Comparison of ENCODE assay signal across 8 mouse cellular contexts in the genomic region with DNA sequence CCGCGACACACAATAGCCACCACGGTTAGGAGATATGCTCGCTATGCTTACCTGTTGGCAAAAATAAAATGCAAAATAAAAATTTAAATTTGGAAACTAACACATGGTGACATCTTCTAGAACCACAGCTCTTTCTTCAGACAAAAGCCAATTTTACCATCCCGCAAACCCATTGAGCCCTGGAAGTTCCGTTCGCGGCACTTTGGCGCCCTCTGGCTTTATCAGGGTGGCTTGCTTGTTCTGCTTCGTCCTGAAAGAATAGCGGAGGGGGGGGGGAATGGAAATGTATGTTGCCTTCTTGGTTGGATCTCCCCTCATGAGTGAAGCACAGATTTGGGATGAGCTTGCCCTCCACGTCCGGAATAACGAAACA. TPM values are rescaled to one million over a fixed set of nuclear protein-coding genes. Genes with fewer than 3 reads are reported as not detected.
DNase-seq lines count a peak whose midpoint lies in the region; ATAC-seq lines count a peak whose summit lies in the region.

No protein-coding gene starts in this region.

- peaks cover 42% of the 10 kb centered on the region for H3K4me1 ChIP-seq in forebrain, embryonic 13.5 days
- H3K4me1 ChIP-seq in liver, embryonic 16.5 days (ENCODE audit: control insufficient read depth, low read depth, low read length) = peaks cover 2% of the 10 kb centered on the region
- H3K4me1 ChIP-seq in neural tube, embryonic 13.5 days (replicated peaks) = peaks cover 43% of the 10 kb centered on the region

- H3K36me3 ChIP-seq in forebrain, embryonic 13.5 days (ENCODE audit: poor library complexity, severe bottlenecking) = no peaks in the 10 kb centered on the region
- H3K36me3 ChIP-seq in liver, embryonic 16.5 days (ENCODE audit: control insufficient read depth, insufficient read depth) = no peaks in the 10 kb centered on the region
- peaks cover under 1% of the 10 kb centered on the region; the same call in 1 of the 2 replicates for H3K36me3 ChIP-seq in neural tube, embryonic 13.5 days

- no peaks in the 10 kb centered on the region for H3K9me3 ChIP-seq in forebrain, embryonic 13.5 days (replicated peaks)
- no peaks in the 10 kb centered on the region for H3K9me3 ChIP-seq in liver, embryonic 16.5 days (replicated peaks; ENCODE audit: control insufficient read depth, low read length)
- H3K9me3 ChIP-seq in neural tube, embryonic 13.5 days = no peaks in the 10 kb centered on the region

- peak; percentile 33 for ATAC-seq in forebrain, embryonic 13.5 days
- ATAC-seq in liver, embryonic 16.5 days (ENCODE audit: low read depth) = no peak
- ATAC-seq in neural tube, embryonic 13.5 days (ENCODE audit: low read depth) = peak; percentile 24

- under 1% methylated on average over 14 of the region's 14 CpGs for WGBS in forebrain, embryonic 13.5 days
- under 1% methylated on average over 14 of the region's 14 CpGs for WGBS in liver, embryonic 16.5 days (ENCODE audit: insufficient replicate concordance)
- under 1% methylated on average over 14 of the region's 14 CpGs for WGBS in neural tube, embryonic 13.5 days

- peak overlapping the region; percentile 71 for H3K4me2 ChIP-seq in forebrain, embryonic 13.5 days
- H3K4me2 ChIP-seq in liver, embryonic 16.5 days (ENCODE audit: low read depth, low read length) = peak overlapping the region; percentile 59
- H3K4me2 ChIP-seq in neural tube, embryonic 13.5 days = peak overlapping the region; percentile 72

- intact Hi-C loops in heart, postnatal 10 days (cut with DNase I) = loop anchor here (1.0 to 5.0 kb wide), 3 partner anchors 367 to 825 kb away; no protein-coding TSS in a partner anchor

- peak; percentile 89 for DNase-seq in CD4-positive, CD25-positive, alpha-beta regulatory T cell, adult 2 months (ENCODE audit: low read depth, low spot score)
- peak; percentile 82 for DNase-seq in c-Kit-positive CD71-negative TER-119-negative erythroid progenitor cells, embryonic 14.5 days (ENCODE audit: low read depth)
- peak; percentile 88 to 92 for DNase-seq in heart, postnatal 10 days
- DNase-seq in kidney, postnatal 4 days = peak; percentile 93 to 94
- peak; percentile 94 for DNase-seq in telencephalon, adult 2 months (ENCODE audit: low read depth, low spot score)

- H3K27me3 ChIP-seq in forebrain, embryonic 13.5 days = no peaks in the 10 kb centered on the region
- peaks cover 30% of the 10 kb centered on the region for H3K27me3 ChIP-seq in liver, embryonic 16.5 days (ENCODE audit: control insufficient read depth, insufficient read depth, low read depth, low read length)
- no peaks in the 10 kb centered on the region for H3K27me3 ChIP-seq in neural tube, embryonic 13.5 days

- H3K4me3 ChIP-seq in forebrain, embryonic 13.5 days = peak overlapping the region; percentile 93
- peak overlapping the region; percentile 36 for H3K4me3 ChIP-seq in liver, embryonic 16.5 days (ENCODE audit: low read depth, low read length)
- H3K4me3 ChIP-seq in neural tube, embryonic 13.5 days = peak overlapping the region; percentile 100

- peak overlapping the region; percentile 100 for H3K9ac ChIP-seq in forebrain, embryonic 13.5 days
- H3K9ac ChIP-seq in liver, embryonic 16.5 days (ENCODE audit: low read depth, low read length) = no peak overlapping the region
- H3K9ac ChIP-seq in neural tube, embryonic 13.5 days = peak overlapping the region; percentile 100

- H3K27ac ChIP-seq in forebrain, embryonic 13.5 days = peak overlapping the region; percentile 99
- H3K27ac ChIP-seq in liver, embryonic 16.5 days (ENCODE audit: low read length) = no peak overlapping the region
- peak overlapping the region; percentile 100 for H3K27ac ChIP-seq in neural tube, embryonic 13.5 days (replicated peaks)

RNA-seq across cellular contexts. Expression of gene Basp1, which starts 1.2 kb away (rescaled TPM):
- polyA plus RNA-seq in forebrain, embryonic 13.5 days (2015; fragmentation: Nextera tagmentation; extraction: Ambion mirVana) = 154 and 164 TPM in 2 replicates
- 1 to 10 TPM; 6.7 to 8.4 TPM for total RNA-seq in heart, postnatal 10 days (2021)
- polyA plus RNA-seq in liver, embryonic 16.5 days (2015; fragmentation: Nextera tagmentation; extraction: Ambion mirVana) = 0.88 and 0.94 TPM in 2 replicates
- polyA plus RNA-seq in neural tube, embryonic 13.5 days (2015; fragmentation: Nextera tagmentation; extraction: Ambion mirVana) = 311 and 351 TPM in 2 replicates

Comparison
In these comparisons a context has a peak if more than half of its experiments do, and no peak if none do; other contexts are left out.
1. H3K4me3 ChIP-seq: peak in every context shown above with its lines; median percentile 100 in neural tube, embryonic 13.5 days; 93 in forebrain, embryonic 13.5 days; 36 in liver, embryonic 16.5 days.
2. RNA of gene Basp1, which starts 1.2 kb away (polyA plus RNA-seq): 311 to 351 TPM in neural tube, embryonic 13.5 days and 154 to 164 TPM in forebrain, embryonic 13.5 days; 0.88 to 0.94 TPM in liver, embryonic 16.5 days; every median in the first group is over 10 times any median in the second.
3. Peak in every context shown above with its lines, with median percentiles within 50 percentile points of each other: DNase-seq and H3K4me2 ChIP-seq.